Mouse (Mus musculus): ENCODE data around the gene Ifnb1. TPM values are rescaled to one million over a fixed set of nuclear protein-coding genes. Genes with fewer than 3 reads are reported as not detected.

The Ifnb1 gene
- total RNA-seq (2012; rRNA removed) (not detected in 2 replicates), total RNA-seq (2014; rRNA removed) (not detected in 2 replicates), polyA plus RNA-seq (2012; ENCODE audit: insufficient read length, low read depth) (not detected in 2 replicates)

DNA sequence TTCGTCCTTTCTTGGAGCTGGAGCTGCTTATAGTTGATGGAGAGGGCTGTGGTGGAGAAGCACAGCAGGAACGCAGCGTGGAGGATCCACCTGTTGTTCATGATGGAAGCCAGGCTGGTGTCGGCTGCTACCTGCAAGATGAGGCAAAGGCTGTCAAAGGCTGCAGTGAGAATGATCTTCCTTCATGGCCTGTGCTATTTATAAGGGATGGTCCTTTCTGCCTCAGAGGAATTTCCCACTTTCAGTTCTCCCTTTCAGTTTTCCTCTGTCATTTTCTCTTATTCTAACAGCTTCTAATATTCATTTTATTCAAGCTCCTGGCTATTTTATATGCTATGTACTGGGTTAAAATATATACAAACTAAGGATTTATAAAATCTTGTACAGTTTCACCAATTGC lies at the start of gene Ifnb1:
Ifnb1 (minus strand) TSS at position 101 of the 400 bp plus-strand sequence.
- no peak for DNase-seq (ENCODE audit: extremely low read depth)
- no peak within 1 kb of the TSS for H3K4me3 ChIP-seq (replicated peaks in 1 of 3; ENCODE audit: low read depth in 2 of 3, low read length in 2 of 3, poor library complexity in 1 of 3)
- TF ChIP-seq E2F4 (IDR thresholded peaks at IDR 0.05; ENCODE audit: insufficient replicate concordance, low read depth, low read length) (no peak), ETS1 (conservative IDR thresholded peaks at IDR 0.05; ENCODE audit: low read depth, low read length) (no peak), ZC3H11A (IDR thresholded peaks at IDR 0.05; ENCODE audit: low read depth, low read length) (no peak), MEF2A (IDR thresholded peaks at IDR 0.05; ENCODE audit: borderline replicate concordance, low read depth, low read length) (no peak), UBTF (IDR thresholded peaks at IDR 0.05; ENCODE audit: low read depth, low read length) (no peak), ZKSCAN1 (IDR thresholded peaks at IDR 0.05; ENCODE audit: borderline replicate concordance, low read depth, low read length) (no peak), MAX (IDR thresholded peaks at IDR 0.05; ENCODE audit: low read length) (no peak), RCOR1 (conservative IDR thresholded peaks at IDR 0.05; ENCODE audit: low read depth, low read length) (no peak), BHLHE40 (IDR thresholded peaks at IDR 0.05; ENCODE audit: low read depth, low read length) (no peak), POLR2AphosphoS2 (IDR thresholded peaks at IDR 0.05; ENCODE audit: low read depth, low read length) (no peak), IRF4 (IDR thresholded peaks at IDR 0.05; ENCODE audit: low read depth, low read length) (no peak), MXI1 (IDR thresholded peaks at IDR 0.05; ENCODE audit: low read depth, low read length) (no peak)
- in situ Hi-C loops (cut with MboI; ENCODE audit: low pct_ligation_motif_present, low pct_unique_long_range_greater_than_20kb, low sequenced_read_pairs) (no loop called here), dilution Hi-C loops (cut with MboI; ENCODE audit: extremely low pct_ligation_motif_present, extremely low pct_unique_long_range_greater_than_20kb, low sequenced_read_pairs) (no loop called here)
- no peaks in the 10 kb centered on the region for H3K27me3 ChIP-seq (replicated peaks)
- no peaks in the 10 kb centered on the region for H3K9me3 ChIP-seq (replicated peaks; ENCODE audit: low read length)
- no peaks in the 10 kb centered on the region for H3K79me2 ChIP-seq (replicated peaks; ENCODE audit: control insufficient read depth, extremely low read depth, insufficient read depth, poor library complexity, severe bottlenecking)
- no peak within 1 kb of the TSS for H3K27ac ChIP-seq (ENCODE audit: insufficient read depth, low read depth)
- no peaks in the 10 kb centered on the region for H3K36me3 ChIP-seq (replicated peaks in 1 of 2; ENCODE audit: control insufficient read depth in 1 of 2, insufficient read depth in 1 of 2, low read length in 1 of 2)
- H3K4me2 ChIP-seq (ENCODE audit: insufficient read depth, low read depth, poor library complexity, severe bottlenecking) = no peak within 1 kb of the TSS
- H3K9ac ChIP-seq (ENCODE audit: insufficient read depth, low read depth) = no peak within 1 kb of the TSS
- H3K4me1 ChIP-seq (ENCODE audit: control insufficient read depth in 1 of 2, insufficient read depth in 2 of 2) = peaks cover 0 to 15% of the 10 kb centered on the region in 2 experiments; a peak in 2 of 4 replicates

DNA sequence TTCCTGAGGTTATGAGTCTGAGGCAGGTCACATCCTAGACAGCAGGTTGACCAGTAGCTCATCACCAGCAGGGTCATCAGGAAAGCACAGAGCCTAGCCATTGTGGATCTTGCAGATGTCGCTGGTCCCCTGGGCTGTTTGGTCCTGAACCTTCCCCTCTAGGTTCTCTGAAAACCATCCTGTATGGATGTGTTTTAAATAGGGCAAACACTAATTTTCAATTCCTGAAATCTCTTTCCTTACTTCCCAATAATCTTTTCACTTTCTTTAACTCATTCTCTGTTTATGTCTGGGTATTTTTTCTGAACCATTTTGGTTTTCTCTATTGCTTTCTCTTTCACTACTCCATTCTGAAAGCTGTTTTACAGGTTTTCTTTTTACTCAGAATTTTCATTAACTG lies 49.1 kb upstream of the Ifnb1 start, which contains the start of gene Ifna14:
Ifna14 (minus strand) TSS at position 101 of the 400 bp plus-strand sequence.
- Histone ChIP-seq H3K4me1 (ENCODE audit: control insufficient read depth in 1 of 2, insufficient read depth in 2 of 2) (no peaks in the 10 kb centered on the region), H3K9me3 (replicated peaks; ENCODE audit: low read length) (no peaks in the 10 kb centered on the region), H3K27me3 (replicated peaks) (no peaks in the 10 kb centered on the region), H3K27ac (ENCODE audit: insufficient read depth, low read depth) (no peak within 1 kb of the TSS), H3K79me2 (replicated peaks; ENCODE audit: control insufficient read depth, extremely low read depth, insufficient read depth, poor library complexity, severe bottlenecking) (no peaks in the 10 kb centered on the region), H3K36me3 (replicated peaks in 1 of 2; ENCODE audit: control insufficient read depth in 1 of 2, insufficient read depth in 1 of 2, low read length in 1 of 2) (no peaks in the 10 kb centered on the region), H3K9ac (ENCODE audit: insufficient read depth, low read depth) (no peak within 1 kb of the TSS), H3K4me2 (ENCODE audit: insufficient read depth, low read depth, poor library complexity, severe bottlenecking) (no peak within 1 kb of the TSS), H3K4me3 (replicated peaks in 1 of 3; ENCODE audit: low read depth in 2 of 3, low read length in 2 of 3, poor library complexity in 1 of 3) (no peak within 1 kb of the TSS)
- in situ Hi-C loops (cut with MboI; ENCODE audit: low pct_ligation_motif_present, low pct_unique_long_range_greater_than_20kb, low sequenced_read_pairs) = no loop called here
- DNase-seq (ENCODE audit: extremely low read depth) = no peak
- dilution Hi-C loops (cut with MboI; ENCODE audit: extremely low pct_ligation_motif_present, extremely low pct_unique_long_range_greater_than_20kb, low sequenced_read_pairs) = no loop called here
- TF ChIP-seq ZMIZ1 (IDR thresholded peaks at IDR 0.05; ENCODE audit: low read depth, low read length) (no peak), CTCF (conservative IDR thresholded peaks at IDR 0.05 in 1 of 2, IDR thresholded peaks at IDR 0.05 in 1 of 2; ENCODE audit: low read depth in 2 of 2, low read length in 2 of 2) (no peak), EP300 (IDR thresholded peaks at IDR 0.05; ENCODE audit: low read length) (no peak), RAD21 (IDR thresholded peaks at IDR 0.05; ENCODE audit: low read depth, low read length) (no peak), JUND (conservative IDR thresholded peaks at IDR 0.05; ENCODE audit: low read depth, low read length) (no peak), ETS1 (conservative IDR thresholded peaks at IDR 0.05; ENCODE audit: low read depth, low read length) (no peak), CHD1 (IDR thresholded peaks at IDR 0.05; ENCODE audit: low read depth, low read length) (no peak), GABPA (IDR thresholded peaks at IDR 0.05; ENCODE audit: insufficient replicate concordance, low read depth, low read length) (no peak)
